In the genomic region with DNA sequence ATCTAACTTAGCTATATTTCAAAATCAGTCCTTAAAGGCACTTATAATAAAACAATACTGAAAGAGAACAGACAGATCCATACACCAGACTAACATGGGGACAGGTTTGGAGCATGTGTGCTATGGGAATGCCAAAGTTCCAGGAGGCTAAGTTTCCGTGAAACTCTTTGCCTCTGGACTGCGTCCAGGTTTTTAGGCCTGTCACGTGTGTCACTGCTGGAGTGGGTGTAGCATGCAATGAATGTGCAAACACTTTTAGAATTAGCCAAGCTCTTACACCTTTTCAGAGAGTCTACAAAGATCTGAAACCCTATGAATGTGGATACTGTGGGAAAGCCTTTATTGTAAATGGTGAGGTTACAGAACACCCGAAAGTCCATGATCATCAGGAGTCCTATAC, we compare ENCODE assay signal across 21 mouse cellular contexts. TPM values are rescaled to one million over a fixed set of nuclear protein-coding genes. Genes with fewer than 3 reads are reported as not detected.
DNase-seq lines count a peak whose midpoint lies in the region; ATAC-seq lines count a peak whose summit lies in the region.
"Had no signal": no experiment of that assay in that cellular context is flagged by ENCODE, and none has a peak within 500 bp of the region (broad histone marks: within the 10 kb centered on the region; RNA-seq: fewer than 3 reads in every experiment).

No protein-coding gene starts in this region.

- no peaks in the 10 kb centered on the region for H3K4me1 ChIP-seq in heart, embryonic 13.5 days
- no peaks in the 10 kb centered on the region for H3K4me1 ChIP-seq in heart, embryonic 10.5 days
- no peaks in the 10 kb centered on the region for H3K4me1 ChIP-seq in kidney, embryonic 15.5 days
- H3K4me1 ChIP-seq: embryonic facial prominence, embryonic 13.5 days; forebrain, embryonic 13.5 days; hindbrain, embryonic 10.5 days; intestine, embryonic 15.5 days had no signal

- no peak overlapping the region for H3K9ac ChIP-seq in heart, embryonic 13.5 days
- H3K9ac ChIP-seq in kidney, embryonic 15.5 days, result no peak overlapping the region
- H3K9ac ChIP-seq: embryonic facial prominence, embryonic 13.5 days; forebrain, embryonic 13.5 days; forebrain, postnatal 0 days; hindbrain, embryonic 14.5 days; intestine, embryonic 15.5 days had no signal

- peak overlapping the region; percentile 24; the same call in 1 of the 2 replicates for H3K27ac ChIP-seq in heart, embryonic 13.5 days (replicated peaks)
- no peak overlapping the region for H3K27ac ChIP-seq in heart, embryonic 10.5 days
- no peak overlapping the region for H3K27ac ChIP-seq in kidney, embryonic 15.5 days
- H3K27ac ChIP-seq: embryonic facial prominence, embryonic 13.5 days; forebrain, embryonic 13.5 days; hindbrain, embryonic 10.5 days; hindbrain, embryonic 14.5 days; intestine, embryonic 15.5 days had no signal

- 74% methylated on average over 4 of the region's 4 CpGs for WGBS in heart, embryonic 13.5 days
- WGBS in heart, embryonic 10.5 days, result 94% methylated on average over 4 of the region's 4 CpGs
- WGBS in kidney, embryonic 15.5 days, result 96% methylated on average over 4 of the region's 4 CpGs

- H3K4me2 ChIP-seq in heart, embryonic 13.5 days, result no peak overlapping the region
- no peak overlapping the region for H3K4me2 ChIP-seq in kidney, embryonic 15.5 days
- H3K4me2 ChIP-seq: embryonic facial prominence, embryonic 13.5 days; forebrain, embryonic 13.5 days; hindbrain, embryonic 14.5 days; intestine, embryonic 15.5 days had no signal

- no peaks in the 10 kb centered on the region for H3K27me3 ChIP-seq in heart, embryonic 13.5 days (replicated peaks)
- H3K27me3 ChIP-seq in heart, embryonic 10.5 days (ENCODE audit: insufficient read depth, poor library complexity, severe bottlenecking), result no peaks in the 10 kb centered on the region
- H3K27me3 ChIP-seq in kidney, embryonic 15.5 days, result no peaks in the 10 kb centered on the region
- H3K27me3 ChIP-seq: embryonic facial prominence, embryonic 13.5 days; forebrain, embryonic 13.5 days; intestine, embryonic 15.5 days had no signal

- H3K9me3 ChIP-seq in heart, embryonic 13.5 days, result no peaks in the 10 kb centered on the region
- H3K9me3 ChIP-seq in heart, embryonic 10.5 days, result no peaks in the 10 kb centered on the region; the same call in 1 of the 2 replicates
- H3K9me3 ChIP-seq in kidney, embryonic 15.5 days (replicated peaks), result peaks cover 3% of the 10 kb centered on the region; the same call in 1 of the 2 replicates
- H3K9me3 ChIP-seq: forebrain, embryonic 13.5 days; intestine, embryonic 15.5 days had no signal

- DNase-seq in heart, embryonic 10.5 days (ENCODE audit: low spot score), result no peak
- peak; percentile 8 to 31 for DNase-seq in heart, postnatal 10 days
- DNase-seq in heart, adult 8-10 months (ENCODE audit: low spot score), result no peak
- DNase-seq in lung, postnatal 10 days, result peak; percentile 41
- DNase-seq in lung, postnatal 4 days, result peak; percentile 12 to 42
- DNase-seq in kidney, adult 11 months, result no peak
- DNase-seq: adrenal gland, postnatal 10 days; B cell, adult 2 months; cerebellum, adult 11-12 months; cerebellum, adult 9-10 months; cerebellum, postnatal 25 days; forebrain, postnatal 0 days; gastrocnemius, postnatal 14 days had no signal

- intact Hi-C loops in heart, postnatal 10 days (cut with DNase I), result no loop called here

- H3K36me3 ChIP-seq in heart, embryonic 13.5 days, result peaks cover 72% of the 10 kb centered on the region
- peaks cover 70% of the 10 kb centered on the region for H3K36me3 ChIP-seq in heart, embryonic 10.5 days
- H3K36me3 ChIP-seq in kidney, embryonic 15.5 days, result peaks cover 74% of the 10 kb centered on the region

- no peak for ATAC-seq in heart, embryonic 13.5 days (ENCODE audit: extremely low read depth, insufficient number of reproducible peaks, low FRiP score, low TSS enrichment)
- ATAC-seq in kidney, embryonic 15.5 days (replicated peaks; ENCODE audit: low FRiP score), result no peak
- ATAC-seq: CD4-positive, CD25-positive, alpha-beta regulatory T cell, adult 4 months; forebrain, embryonic 13.5 days; forebrain, postnatal 0 days; intestine, embryonic 15.5 days had no signal

- no peak overlapping the region for H3K4me3 ChIP-seq in heart, embryonic 13.5 days
- H3K4me3 ChIP-seq in heart, embryonic 10.5 days, result no peak overlapping the region
- no peak overlapping the region for H3K4me3 ChIP-seq in kidney, embryonic 15.5 days (replicated peaks)
- H3K4me3 ChIP-seq: embryonic facial prominence, embryonic 13.5 days; forebrain, embryonic 13.5 days; hindbrain, embryonic 10.5 days; intestine, embryonic 15.5 days had no signal

RNA-seq across cellular contexts. Expression of a gene that starts 24.4 kb away (rescaled TPM):
- 3.5 and 3.8 TPM in 2 replicates for polyA plus RNA-seq in heart, embryonic 13.5 days (2015; fragmentation: Nextera tagmentation; extraction: Ambion mirVana)
- 4.4 and 4.7 TPM in 2 replicates for polyA plus RNA-seq in heart, embryonic 10.5 days (2016; fragmentation: Nextera tagmentation; extraction: Ambion mirVana)
- total RNA-seq in heart, postnatal 10 days (2021), result 1 to 10 TPM; 3.4 to 5.1 TPM
- total RNA-seq in heart, adult 8-10 months (2022), result 1 to 10 TPM; 2.5 to 3.3 (median 2.9) TPM
- polyA plus RNA-seq in kidney, embryonic 15.5 days (2015; fragmentation: Nextera tagmentation; extraction: Ambion mirVana), result 3.9 TPM in 2 replicates

RNA-seq across cellular contexts. Expression of a gene that starts 43.3 kb away (rescaled TPM):
- polyA plus RNA-seq in heart, embryonic 13.5 days (2015; fragmentation: Nextera tagmentation; extraction: Ambion mirVana), result 4.5 and 5.6 TPM in 2 replicates
- polyA plus RNA-seq in heart, embryonic 10.5 days (2016; fragmentation: Nextera tagmentation; extraction: Ambion mirVana), result 6.9 and 7.4 TPM in 2 replicates
- total RNA-seq in heart, postnatal 10 days (2021), result 1 to 10 TPM; 2.6 to 3.6 TPM
- 1 to 10 TPM; 1.9 to 2.5 (median 2.2) TPM for total RNA-seq in heart, adult 8-10 months (2022)
- 8.3 and 8.8 TPM in 2 replicates for polyA plus RNA-seq in kidney, embryonic 15.5 days (2015; fragmentation: Nextera tagmentation; extraction: Ambion mirVana)

RNA-seq across cellular contexts. Expression of a gene that starts 47.5 kb away (rescaled TPM):
- polyA plus RNA-seq in heart, embryonic 13.5 days (2015; fragmentation: Nextera tagmentation; extraction: Ambion mirVana), result 5.5 and 6.9 TPM in 2 replicates
- polyA plus RNA-seq in heart, embryonic 10.5 days (2016; fragmentation: Nextera tagmentation; extraction: Ambion mirVana), result 7.0 and 7.8 TPM in 2 replicates
- total RNA-seq in heart, postnatal 10 days (2021), result 1 to 10 TPM; 6.2 to 8.5 TPM
- 1 to 10 TPM; 4.3 to 7.0 (median 5.8) TPM for total RNA-seq in heart, adult 8-10 months (2022)
- 10.4 and 12.4 TPM in 2 replicates for polyA plus RNA-seq in kidney, embryonic 15.5 days (2015; fragmentation: Nextera tagmentation; extraction: Ambion mirVana)

Comparison
In these comparisons a context has a peak if more than half of its experiments do, and no peak if none do; other contexts are left out.
1. DNase-seq: peak in heart, postnatal 10 days (2 of 2), lung, postnatal 10 days (single experiment) and lung, postnatal 4 days (2 of 2); none in heart, embryonic 10.5 days (single experiment), heart, adult 8-10 months (single experiment) and kidney, adult 11 months (single experiment).